Mouse (Mus musculus): Measurements from ENCODE around the gene Clnk.

- no peak for TF ChIP-seq CTCF (IDR thresholded peaks at IDR 0.05; ENCODE audit: insufficient read depth, low read length)
- no peak for TF ChIP-seq POLR2A (IDR thresholded peaks at IDR 0.05; ENCODE audit: borderline replicate concordance, extremely low read depth, low read depth, low read length)
Observed at GRCm38 (mm10) chr5:38708940-38709581, 167.6 kb downstream of the Clnk start.
